7 mouse cellular contexts compared by ENCODE assay signal in the genomic region with DNA sequence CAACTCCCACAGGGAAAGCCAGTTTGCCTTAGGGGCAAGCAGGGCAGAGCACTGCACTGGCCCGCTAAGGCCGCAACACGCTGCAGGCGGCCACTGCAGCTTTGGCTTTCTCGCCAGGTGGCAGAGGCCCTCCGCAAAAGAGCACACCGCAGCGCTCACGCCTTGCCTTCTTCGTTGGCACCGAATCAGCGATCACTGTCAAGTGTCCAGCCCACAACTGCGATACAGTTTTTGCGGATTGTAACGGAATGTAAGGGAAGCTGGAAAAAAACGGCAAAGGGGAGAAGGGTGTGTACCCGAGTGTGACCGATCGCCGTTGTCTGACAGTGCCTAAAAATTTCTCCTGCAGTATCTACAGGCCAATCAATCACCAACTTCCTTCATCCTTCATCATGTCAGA. TPM values are rescaled to one million over a fixed set of nuclear protein-coding genes. Genes with fewer than 3 reads are reported as not detected.
A peak's percentile ranks its signal among the peaks of the same experiment; 100 is the strongest.
DNase-seq lines count a peak whose midpoint lies in the region; ATAC-seq and TF ChIP-seq lines count a peak whose summit lies in the region.

No protein-coding gene starts in this region.

- peak overlapping the region; percentile 52 for H3K4me3 ChIP-seq in lung, embryonic 14.5 days (ENCODE audit: low read depth, low read length)
- H3K4me3 ChIP-seq in forebrain, embryonic 13.5 days = peak overlapping the region; percentile 62
- peak overlapping the region; percentile 74 for H3K4me3 ChIP-seq in limb, embryonic 10.5 days
- H3K4me3 ChIP-seq in neural tube, embryonic 14.5 days (ENCODE audit: low read depth, low read length) = peak overlapping the region; percentile 61

- no peaks in the 10 kb centered on the region for H3K36me3 ChIP-seq in lung, embryonic 14.5 days (ENCODE audit: insufficient read depth)
- H3K36me3 ChIP-seq in forebrain, embryonic 13.5 days (ENCODE audit: poor library complexity, severe bottlenecking) = no peaks in the 10 kb centered on the region
- no peaks in the 10 kb centered on the region for H3K36me3 ChIP-seq in limb, embryonic 10.5 days
- H3K36me3 ChIP-seq in neural tube, embryonic 14.5 days (ENCODE audit: control insufficient read depth, insufficient read depth, low read length) = no peaks in the 10 kb centered on the region

- H3K4me1 ChIP-seq in lung, embryonic 14.5 days (ENCODE audit: insufficient read depth) = no peaks in the 10 kb centered on the region
- H3K4me1 ChIP-seq in forebrain, embryonic 13.5 days = peaks cover 14% of the 10 kb centered on the region
- peaks cover 25% of the 10 kb centered on the region for H3K4me1 ChIP-seq in limb, embryonic 10.5 days
- H3K4me1 ChIP-seq in neural tube, embryonic 14.5 days (ENCODE audit: control insufficient read depth, insufficient read depth, low read length) = peaks cover 14% of the 10 kb centered on the region; the same call in 1 of the 2 replicates

- no peak overlapping the region for H3K27ac ChIP-seq in lung, embryonic 14.5 days (ENCODE audit: low read depth)
- no peak overlapping the region for H3K27ac ChIP-seq in forebrain, embryonic 13.5 days
- H3K27ac ChIP-seq in limb, embryonic 10.5 days = no peak overlapping the region
- 0 out of 2 replicates have a peak overlapping the region, but pooled peaks have one; percentile 39 for H3K27ac ChIP-seq in neural tube, embryonic 14.5 days (ENCODE audit: low read depth, low read length)

- peak; percentile 32 for DNase-seq in lung, embryonic 14.5 days
- no peak for DNase-seq in lung, adult 18-20 months
- DNase-seq in cerebellum, adult 11-12 months = peak; percentile 81
- peak; percentile 50 for DNase-seq in limb, embryonic 10.5 days (ENCODE audit: low spot score)
- no peak for DNase-seq in spleen, postnatal 14 days (ENCODE audit: low spot score in 2 of 2)

- peaks cover 39% of the 10 kb centered on the region for H3K27me3 ChIP-seq in lung, embryonic 14.5 days (ENCODE audit: insufficient read depth, low read length)
- H3K27me3 ChIP-seq in forebrain, embryonic 13.5 days = peaks cover 24% of the 10 kb centered on the region
- H3K27me3 ChIP-seq in limb, embryonic 10.5 days (ENCODE audit: low read depth, poor library complexity, severe bottlenecking) = peaks cover 49% of the 10 kb centered on the region
- no peaks in the 10 kb centered on the region for H3K27me3 ChIP-seq in neural tube, embryonic 14.5 days (ENCODE audit: control insufficient read depth, insufficient read depth, low read length)

- 2% methylated on average over 20 of the region's 20 CpGs for WGBS in lung, embryonic 14.5 days
- 2% methylated on average over 20 of the region's 20 CpGs for WGBS in forebrain, embryonic 13.5 days
- WGBS in limb, embryonic 10.5 days = 2% methylated on average over 20 of the region's 20 CpGs
- WGBS in neural tube, embryonic 14.5 days = under 1% methylated on average over 20 of the region's 20 CpGs

- 0 out of 2 replicates have a peak, but pooled peaks have one; percentile 9 for TF ChIP-seq CTCF in lung, embryonic 14.5 days (IDR thresholded peaks at IDR 0.05; ENCODE audit: low read depth)

- no peaks in the 10 kb centered on the region for H3K9me3 ChIP-seq in lung, embryonic 14.5 days (ENCODE audit: low read depth, low read length)
- H3K9me3 ChIP-seq in forebrain, embryonic 13.5 days (replicated peaks) = no peaks in the 10 kb centered on the region
- H3K9me3 ChIP-seq in limb, embryonic 10.5 days (replicated peaks) = no peaks in the 10 kb centered on the region
- no peaks in the 10 kb centered on the region for H3K9me3 ChIP-seq in neural tube, embryonic 14.5 days (ENCODE audit: control insufficient read depth, low read length)

- peak overlapping the region; percentile 96 for H3K4me2 ChIP-seq in lung, embryonic 14.5 days
- H3K4me2 ChIP-seq in forebrain, embryonic 13.5 days = peak overlapping the region; percentile 77
- peak overlapping the region; percentile 77 for H3K4me2 ChIP-seq in neural tube, embryonic 14.5 days (ENCODE audit: low read depth, low read length)

- peak overlapping the region; percentile 54 for H3K9ac ChIP-seq in lung, embryonic 14.5 days
- peak overlapping the region; percentile 74 for H3K9ac ChIP-seq in forebrain, embryonic 13.5 days
- peak overlapping the region; percentile 74 for H3K9ac ChIP-seq in neural tube, embryonic 14.5 days (replicated peaks; ENCODE audit: low read depth, low read length)

- ATAC-seq in lung, embryonic 14.5 days (ENCODE audit: insufficient read depth) = peak; percentile 8; the same call in 1 of the 2 replicates
- peak; percentile 26 for ATAC-seq in forebrain, embryonic 13.5 days
- ATAC-seq in neural tube, embryonic 14.5 days (ENCODE audit: low read depth) = peak; percentile 50

RNA-seq across cellular contexts. Expression of a gene that starts 0.7 kb away (rescaled TPM):
- 0.21 and 1.0 TPM in 2 replicates for polyA plus RNA-seq in lung, embryonic 14.5 days (2014; fragmentation: Nextera tagmentation; extraction: Ambion mirVana)
- 12.7 and 13.8 TPM in 2 replicates for polyA plus RNA-seq in forebrain, embryonic 13.5 days (2015; fragmentation: Nextera tagmentation; extraction: Ambion mirVana)
- 1.2 and 1.5 TPM in 2 replicates for polyA plus RNA-seq in limb, embryonic 10.5 days (2016; fragmentation: Nextera tagmentation; extraction: Ambion mirVana)
- 54.5 and 73.5 TPM in 2 replicates for polyA plus RNA-seq in neural tube, embryonic 14.5 days (2014; fragmentation: Nextera tagmentation; extraction: Ambion mirVana)

RNA-seq across cellular contexts. Expression of a gene that starts 1.1 kb away (rescaled TPM):
- 15.6 and 16.1 TPM in 2 replicates for polyA plus RNA-seq in lung, embryonic 14.5 days (2014; fragmentation: Nextera tagmentation; extraction: Ambion mirVana)
- polyA plus RNA-seq in forebrain, embryonic 13.5 days (2015; fragmentation: Nextera tagmentation; extraction: Ambion mirVana) = 28.2 and 29.4 TPM in 2 replicates
- polyA plus RNA-seq in limb, embryonic 10.5 days (2016; fragmentation: Nextera tagmentation; extraction: Ambion mirVana) = 7.2 and 9.7 TPM in 2 replicates
- 66.8 and 72.8 TPM in 2 replicates for polyA plus RNA-seq in neural tube, embryonic 14.5 days (2014; fragmentation: Nextera tagmentation; extraction: Ambion mirVana)

Comparison
In these comparisons a context has a peak if more than half of its experiments do, and no peak if none do; other contexts are left out.
1. DNase-seq: peak in lung, embryonic 14.5 days (single experiment), cerebellum, adult 11-12 months (single experiment) and limb, embryonic 10.5 days (single experiment); none in lung, adult 18-20 months (0 of 2) and spleen, postnatal 14 days (0 of 2).
2. Peak in every context shown above with its lines, with median percentiles within 50 percentile points of each other: ATAC-seq, H3K4me2 ChIP-seq, H3K4me3 ChIP-seq and H3K9ac ChIP-seq.